Mouse (Mus musculus) urinary bladder, adult 2 months (tissue): ENCODE results near the gene Col2a1. TPM values are rescaled to one million over a fixed set of nuclear protein-coding genes. Genes with fewer than 3 reads are reported as not detected.

Experiments
- DNase-seq: peaks from one replicate; pipeline ENCODE4 v3.0.0; 2022; ENCODE audit warnings: low spot score
- polyA plus RNA-seq: library from polyadenylated mRNA; depleted of rRNA; stranded (reverse); fragments of >200 nt; gene quantifications from 2 replicates; pipeline ENCODE4 v1.2.3, GENCODE M21; 2012

Col2a1 gene
- polyA plus RNA-seq, 1 experiment: 0.08 TPM

GRCm38 (mm10) chr15:97963989-97964835 lies 40.3 kb downstream of the Col2a1 start, which contains the start of gene Tmem106c:
TSS of gene Tmem106c (plus strand) at chr15:97964200.
- DNase-seq: peak; percentile 89

- no peak for DNase-seq
Measured at GRCm38 (mm10) chr15:97963329-97963988, 41.0 kb downstream of the Col2a1 start.

GRCm38 (mm10) chr15:97956416-97956815 lies 48.1 kb downstream of the Col2a1 start:
- DNase-seq: no peak

DNA sequence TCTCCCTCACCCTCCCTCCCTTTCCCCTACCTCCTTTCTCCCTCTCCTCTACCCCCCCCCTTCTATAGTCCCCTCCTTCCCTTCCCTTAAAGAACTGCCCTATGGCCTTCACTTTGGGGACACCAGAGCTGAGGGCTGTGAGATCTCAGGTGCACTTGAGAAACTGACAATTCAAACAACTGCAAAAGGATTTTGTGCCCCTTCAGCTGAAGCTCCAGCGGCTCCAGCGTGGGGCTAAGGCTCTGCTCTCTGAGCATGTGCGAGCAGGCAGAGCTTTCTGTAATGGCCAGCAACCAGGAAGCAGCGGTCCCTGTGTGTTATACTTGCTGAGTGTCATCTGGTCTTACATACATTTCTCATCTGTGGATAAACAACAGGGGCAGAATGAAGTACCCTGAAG lies 48.8 kb downstream of the Col2a1 start:
- no peak for DNase-seq

- DNase-seq: no peak
Measured at GRCm38 (mm10) chr15:97955286-97955685, 49.2 kb downstream of the Col2a1 start.

- no peak for DNase-seq
Measured at GRCm38 (mm10) chr15:97954671-97955070, 49.8 kb downstream of the Col2a1 start.

GRCm38 (mm10) chr15:97952889-97953189 lies 51.7 kb downstream of the Col2a1 start:
- no peak for DNase-seq

DNA sequence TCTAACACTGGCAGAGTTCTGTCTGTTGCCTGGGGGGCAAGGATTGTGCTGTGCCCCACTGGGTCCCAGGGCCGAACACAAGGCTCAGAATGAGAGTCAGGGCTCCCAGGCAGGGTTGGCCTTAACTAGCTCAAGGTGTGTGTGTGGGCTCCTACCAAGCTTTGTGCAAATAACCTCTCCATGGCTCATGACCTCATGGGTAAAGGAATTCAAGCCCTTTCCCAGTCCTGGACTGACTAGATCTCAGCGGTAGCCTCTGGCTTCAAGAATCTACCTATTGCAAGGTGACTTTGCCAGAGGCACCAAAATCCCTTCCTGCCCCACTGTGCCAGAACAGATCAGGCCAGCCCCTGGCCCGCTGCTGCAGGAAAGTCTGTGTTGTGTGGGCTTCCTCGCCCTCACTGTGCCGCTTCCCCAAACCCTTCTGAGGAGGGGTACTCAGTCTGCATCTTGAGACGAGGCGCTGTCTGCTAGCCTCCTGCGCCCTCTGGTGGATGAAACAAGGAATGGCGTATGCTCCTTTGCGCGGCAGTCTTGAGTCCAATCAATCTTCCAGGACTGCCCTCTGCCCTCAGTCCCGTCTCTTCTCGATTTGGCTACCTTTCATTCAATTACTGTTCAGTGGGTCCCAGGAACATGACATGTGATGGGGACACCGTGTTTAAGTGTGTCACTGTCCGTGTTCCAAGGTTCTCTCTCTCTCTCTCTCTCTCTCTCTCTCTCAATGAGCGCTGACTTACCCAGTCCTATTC lies 52.2 kb downstream of the Col2a1 start:
- DNase-seq: peak; percentile 48

GRCm38 (mm10) chr15:97950240-97950639 lies 54.3 kb downstream of the Col2a1 start:
- DNase-seq: no peak

GRCm38 (mm10) chr15:97949706-97950105 lies 54.8 kb downstream of the Col2a1 start:
- DNase-seq: no peak

DNA sequence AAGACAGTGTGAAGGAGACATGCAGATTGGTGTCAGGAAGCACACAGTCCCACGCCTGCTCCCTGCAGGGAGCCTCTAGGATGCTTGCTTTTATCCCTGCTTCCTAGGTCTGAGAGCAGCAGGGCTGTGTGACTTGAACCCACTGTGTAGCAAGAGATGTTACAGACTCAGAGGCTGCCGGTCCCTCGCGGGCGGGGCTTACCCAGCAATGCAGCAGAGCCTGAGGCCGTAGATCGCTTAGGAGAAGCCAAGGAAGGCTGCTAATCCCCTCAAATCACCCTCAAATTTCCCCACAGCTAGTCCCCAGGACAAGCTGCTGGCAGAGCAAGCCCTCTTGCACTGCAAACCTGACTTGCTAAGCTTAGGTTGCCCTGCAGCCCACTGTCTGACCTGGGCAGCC lies 55.8 kb downstream of the Col2a1 start:
- no peak for DNase-seq

GRCm38 (mm10) chr15:97945656-97946315 lies 58.7 kb downstream of the Col2a1 start:
- DNase-seq: no peak

DNA sequence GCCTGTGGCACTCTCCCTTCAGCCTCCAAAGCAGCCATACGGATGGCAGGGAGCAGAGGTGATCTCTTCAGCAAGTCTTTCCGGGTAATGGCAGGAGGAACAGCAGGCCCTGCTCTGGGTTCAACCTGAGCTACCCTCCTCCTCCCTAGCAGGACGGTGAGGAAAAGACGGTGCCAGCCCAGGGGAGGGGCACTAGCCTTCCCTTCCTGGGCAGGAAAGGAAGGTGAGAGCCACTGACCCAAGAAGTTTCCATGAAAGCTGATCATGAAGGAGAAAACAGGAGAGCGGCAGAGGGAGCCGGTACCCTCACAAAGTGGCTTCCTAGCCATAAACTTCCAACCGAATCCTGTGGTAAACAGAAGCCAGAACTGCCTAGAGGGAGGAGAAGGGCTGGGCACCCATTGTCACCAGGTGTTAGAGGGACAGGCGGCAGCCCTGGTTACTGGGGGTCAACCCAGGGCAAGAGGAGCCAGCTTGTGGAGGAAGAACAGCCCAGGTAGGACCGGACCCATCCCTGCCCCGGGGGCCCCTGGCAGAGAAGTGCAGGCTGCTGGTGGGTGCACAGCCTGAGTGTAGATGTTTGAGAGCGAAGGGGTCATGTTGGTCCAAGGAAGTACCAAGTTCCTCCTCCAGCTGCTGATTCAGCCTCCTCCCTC lies 59.4 kb downstream of the Col2a1 start:
- DNase-seq: no peak

DNA sequence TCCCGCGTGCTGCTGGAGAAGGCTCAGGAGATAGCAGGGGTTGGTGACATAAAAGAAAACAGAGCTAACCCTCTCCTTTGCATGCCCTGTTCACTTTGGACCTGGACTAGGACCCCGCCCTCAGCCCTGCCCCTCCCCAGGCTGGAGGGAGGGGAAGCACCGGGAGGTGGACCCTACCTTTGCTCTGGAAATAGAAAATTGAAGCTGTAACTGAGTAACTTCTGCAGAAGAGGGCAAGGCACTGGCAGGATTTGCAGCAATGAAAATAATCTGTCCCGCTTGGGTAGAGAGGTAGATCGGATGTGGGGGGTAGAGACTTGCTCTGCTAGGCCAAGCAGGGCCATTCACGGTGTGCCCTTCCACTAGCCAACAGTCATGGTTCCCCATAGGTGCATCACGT lies 61.1 kb downstream of the Col2a1 start:
- no peak for DNase-seq

DNA sequence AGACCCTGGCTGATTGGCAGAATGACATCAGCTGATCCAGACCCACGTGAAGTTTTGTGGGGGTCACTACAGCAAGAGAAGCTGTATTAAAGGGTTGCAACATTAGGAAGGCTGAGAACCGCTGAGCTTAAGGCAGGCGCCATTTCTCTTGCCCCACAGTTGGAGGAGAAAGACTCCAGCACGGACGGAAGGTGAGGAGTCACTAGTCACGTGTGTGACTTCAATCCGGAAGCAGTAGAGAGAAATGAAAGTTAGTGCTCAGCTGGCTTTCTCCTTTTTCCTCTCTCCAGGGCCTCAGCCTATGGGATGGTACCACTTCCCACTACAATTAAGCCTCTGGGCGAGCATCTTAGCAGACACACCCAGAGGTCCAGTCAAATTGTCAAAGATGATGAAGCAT lies 62.0 kb downstream of the Col2a1 start:
- no peak for DNase-seq

GRCm38 (mm10) chr15:97941306-97941705 lies 63.2 kb downstream of the Col2a1 start:
- no peak for DNase-seq

GRCm38 (mm10) chr15:97940088-97940487 lies 64.4 kb downstream of the Col2a1 start:
- DNase-seq: no peak

DNA sequence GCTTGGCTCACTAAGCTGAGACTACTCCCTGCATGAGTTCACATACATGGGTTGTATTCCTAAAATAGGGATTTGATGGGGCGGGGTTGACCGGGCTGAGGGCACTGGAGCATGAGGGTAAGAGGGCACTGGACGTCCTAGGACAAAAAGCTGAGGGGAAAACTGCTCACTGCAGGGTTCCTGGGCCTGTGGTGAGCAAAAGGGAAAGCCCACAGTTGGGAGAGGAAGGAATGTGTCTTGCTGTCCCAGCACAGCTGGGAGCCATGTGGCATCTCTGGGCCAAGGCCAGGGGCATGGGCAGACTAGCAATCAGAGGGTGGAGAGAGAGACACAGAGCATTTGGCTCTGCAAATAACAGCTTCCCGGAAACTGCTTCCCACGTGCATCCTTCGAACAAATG lies 65.9 kb downstream of the Col2a1 start:
- DNase-seq: no peak

DNA sequence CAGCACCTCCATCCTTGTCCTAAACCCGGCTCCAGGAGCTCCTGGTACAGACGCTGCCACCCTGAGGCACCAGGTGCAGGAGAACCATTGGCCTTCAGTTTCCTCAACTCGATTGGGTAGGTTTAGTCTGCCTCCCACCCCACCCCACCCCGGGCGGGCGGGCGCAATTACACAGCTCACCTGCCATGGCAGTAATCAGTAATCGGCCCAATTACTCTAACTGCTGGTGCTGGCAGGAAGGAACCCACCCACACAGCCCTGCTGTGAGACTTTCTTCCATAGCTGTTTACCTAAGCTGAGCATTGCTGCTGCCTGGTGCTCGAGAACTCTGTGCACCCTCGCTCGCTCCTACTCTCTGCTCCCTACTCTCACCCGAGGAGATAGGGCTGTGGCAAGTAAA lies 72.1 kb downstream of the Col2a1 start:
- no peak for DNase-seq

DNA sequence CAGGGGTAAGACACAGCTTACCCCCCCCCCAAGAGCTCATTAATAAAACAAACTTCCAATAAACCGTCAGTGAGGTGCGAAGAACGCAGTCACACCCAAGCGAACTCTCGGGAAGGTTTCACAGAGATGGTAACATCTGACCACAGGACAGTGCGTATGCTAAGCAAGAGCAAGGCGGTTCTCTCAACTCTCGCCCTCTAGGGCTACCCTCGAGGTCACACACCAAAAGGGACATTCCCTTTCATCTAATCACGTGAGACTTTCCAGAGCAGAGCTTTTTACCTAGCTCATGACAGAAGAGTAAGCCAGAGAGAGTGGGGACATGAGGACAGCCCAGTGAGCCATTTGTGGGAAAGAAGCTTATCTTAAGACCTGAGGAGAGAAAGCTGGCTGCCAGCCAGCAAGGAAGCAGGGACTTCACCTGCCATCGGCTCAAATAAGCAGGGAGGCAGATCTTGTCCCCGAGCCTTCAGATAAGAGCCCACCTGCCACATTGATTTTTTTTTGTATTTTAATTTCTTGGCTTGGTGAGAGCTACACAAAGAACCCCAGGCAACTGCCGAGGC lies 75.2 kb downstream of the Col2a1 start:
- no peak for DNase-seq

GRCm38 (mm10) chr15:97927821-97928220 lies 76.7 kb downstream of the Col2a1 start:
- DNase-seq: no peak
